Mouse (Mus musculus): ENCODE results near the gene Psmd2. TPM values are rescaled to one million over a fixed set of nuclear protein-coding genes. Genes with fewer than 3 reads are reported as not detected.

Psmd2 gene
- polyA plus RNA-seq, 1 experiment = 227 TPM

DNA sequence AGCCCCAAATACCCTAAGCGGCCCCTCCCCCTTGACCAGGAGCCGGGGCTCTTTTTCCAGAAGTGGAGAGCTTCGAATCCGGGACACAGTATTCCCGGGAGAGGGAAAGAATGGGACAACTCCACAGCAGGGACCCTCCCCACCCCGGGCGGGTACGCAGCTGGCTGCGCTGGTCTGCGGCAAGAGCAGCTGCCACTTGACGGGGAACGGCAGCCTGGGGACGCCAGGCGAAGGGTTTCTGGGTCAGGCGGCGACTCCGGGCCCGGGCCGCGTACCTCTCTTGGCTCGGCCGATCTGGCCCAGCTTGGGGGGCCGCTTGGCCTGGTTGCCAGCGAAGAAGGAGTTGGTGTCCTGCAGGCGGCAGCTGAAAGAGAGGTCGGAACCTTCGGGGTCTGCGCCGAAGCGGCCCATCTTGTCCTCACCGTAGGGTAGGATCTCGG lies 30.7 kb upstream of the Psmd2 start:
- no peaks in the 10 kb centered on the region; the same call in 1 of the 2 replicates for H3K4me1 ChIP-seq (ENCODE audit: control insufficient read depth, insufficient read depth, low read length)
- H3K27ac ChIP-seq (ENCODE audit: control insufficient read depth, insufficient read depth, low read depth, low read length, poor library complexity) = no peak overlapping the region
- 1% methylated on average over 32 of the region's 32 CpGs for WGBS
- TF ChIP-seq POLR2A (IDR thresholded peaks at IDR 0.05; ENCODE audit: borderline replicate concordance, control insufficient read depth, low read depth, low read length) = no peak
- TF ChIP-seq CTCF (IDR thresholded peaks at IDR 0.05; ENCODE audit: control insufficient read depth, insufficient read depth, low read length) = no peak
- H3K4me3 ChIP-seq (replicated peaks; ENCODE audit: control insufficient read depth, low read depth, low read length) = peak overlapping the region; percentile 47

DNA sequence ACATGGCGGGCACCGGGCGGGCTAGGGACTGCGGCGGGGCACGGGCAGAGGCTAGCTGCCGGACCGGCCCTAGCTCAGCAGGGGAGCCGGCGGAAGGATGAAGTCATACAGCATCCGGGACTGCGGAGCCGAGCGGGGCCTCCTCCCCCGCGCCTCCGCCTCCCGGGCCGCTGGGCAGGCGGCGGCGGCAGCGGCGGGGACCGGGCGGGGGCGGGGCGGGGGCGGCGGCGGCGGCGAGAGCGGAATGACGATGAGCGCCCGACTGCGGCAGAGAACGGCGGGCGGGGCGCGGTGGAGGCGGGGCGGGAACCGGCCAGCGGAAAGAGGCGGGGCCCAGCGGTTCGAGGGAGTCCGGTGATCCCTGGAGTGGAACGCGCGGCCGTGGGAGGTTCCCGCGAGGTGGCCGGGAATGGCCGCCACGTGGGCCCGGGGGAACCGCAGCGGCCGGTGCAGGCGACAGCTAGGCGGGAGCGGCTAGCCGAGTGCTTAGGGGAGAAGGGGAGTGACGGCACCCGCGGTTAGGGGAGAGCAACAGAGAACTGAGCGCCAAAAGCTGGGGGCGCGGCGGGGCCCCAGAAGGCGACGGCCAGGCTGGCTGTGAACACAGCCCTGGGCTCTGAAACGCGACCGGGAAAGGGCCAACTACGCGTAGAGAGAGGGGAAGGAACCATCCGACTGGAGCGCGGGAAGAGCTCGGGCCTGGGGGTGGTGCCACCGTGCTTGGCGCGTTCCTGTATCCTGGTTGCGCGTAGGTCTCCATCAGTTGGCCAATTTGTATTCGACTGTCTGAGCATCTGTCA lies 30.1 kb upstream of the Psmd2 start, which contains the start of gene Camk2n2:
Gene Camk2n2 (minus strand): TSS at position 97 of the 800 bp plus-strand sequence.
- peak within 1 kb of the TSS; percentile 65 for H3K4me3 ChIP-seq (replicated peaks; ENCODE audit: control insufficient read depth, low read depth, low read length)
- TF ChIP-seq POLR2A (IDR thresholded peaks at IDR 0.05; ENCODE audit: borderline replicate concordance, control insufficient read depth, low read depth, low read length) (no peak), CTCF (IDR thresholded peaks at IDR 0.05; ENCODE audit: control insufficient read depth, insufficient read depth, low read length) (no peak)
- no peaks in the 10 kb centered on the region; the same call in 1 of the 2 replicates for H3K4me1 ChIP-seq (ENCODE audit: control insufficient read depth, insufficient read depth, low read length)
- H3K27ac ChIP-seq (ENCODE audit: control insufficient read depth, insufficient read depth, low read depth, low read length, poor library complexity) = peak within 1 kb of the TSS; percentile 24; the same call in 1 of the 2 replicates
- under 1% methylated on average over 81 of the region's 92 CpGs for WGBS

DNA sequence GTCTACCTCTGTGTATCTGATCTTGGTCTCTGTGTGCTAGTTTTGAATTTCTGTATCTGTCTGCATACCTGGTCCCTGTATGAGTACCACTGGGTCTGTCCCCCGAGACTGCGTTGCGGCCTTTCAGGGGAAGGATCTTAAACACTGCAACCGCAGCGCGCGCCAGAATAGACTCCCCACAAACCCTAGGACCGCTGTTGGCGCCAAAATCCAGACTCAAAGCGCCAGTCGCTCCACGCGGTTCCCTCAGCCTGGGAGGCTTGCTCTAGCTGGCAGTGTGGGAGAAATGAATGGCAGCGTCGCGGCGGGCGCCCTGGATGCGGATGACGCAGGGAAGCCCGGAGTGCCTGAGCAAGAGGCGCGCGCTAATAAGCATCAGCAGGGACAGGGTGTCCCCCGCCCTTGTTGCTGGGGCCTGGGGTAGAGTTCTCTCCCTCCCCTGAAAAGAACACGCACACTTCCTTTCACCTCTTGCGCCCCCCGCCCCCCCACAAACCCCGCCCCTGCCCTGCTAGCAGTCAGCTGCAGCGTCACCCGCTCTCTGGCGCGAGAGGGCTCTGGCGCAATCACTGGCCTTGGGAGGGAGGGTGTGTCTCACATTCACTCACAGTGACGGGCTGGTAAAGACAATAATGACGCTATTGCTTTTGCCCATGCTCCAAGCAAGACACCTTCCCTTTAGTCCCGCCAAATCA lies 29.3 kb upstream of the Psmd2 start:
- no peaks in the 10 kb centered on the region; the same call in 1 of the 2 replicates for H3K4me1 ChIP-seq (ENCODE audit: control insufficient read depth, insufficient read depth, low read length)
- under 1% methylated on average over 37 of the region's 37 CpGs for WGBS
- no peak overlapping the region for H3K27ac ChIP-seq (ENCODE audit: control insufficient read depth, insufficient read depth, low read depth, low read length, poor library complexity)
- TF ChIP-seq POLR2A (IDR thresholded peaks at IDR 0.05; ENCODE audit: borderline replicate concordance, control insufficient read depth, low read depth, low read length) (peak; percentile 33; the same call in 1 of the 2 replicates), CTCF (IDR thresholded peaks at IDR 0.05; ENCODE audit: control insufficient read depth, insufficient read depth, low read length) (no peak)
- H3K4me3 ChIP-seq (replicated peaks; ENCODE audit: control insufficient read depth, low read depth, low read length) = peak overlapping the region; percentile 65

DNA sequence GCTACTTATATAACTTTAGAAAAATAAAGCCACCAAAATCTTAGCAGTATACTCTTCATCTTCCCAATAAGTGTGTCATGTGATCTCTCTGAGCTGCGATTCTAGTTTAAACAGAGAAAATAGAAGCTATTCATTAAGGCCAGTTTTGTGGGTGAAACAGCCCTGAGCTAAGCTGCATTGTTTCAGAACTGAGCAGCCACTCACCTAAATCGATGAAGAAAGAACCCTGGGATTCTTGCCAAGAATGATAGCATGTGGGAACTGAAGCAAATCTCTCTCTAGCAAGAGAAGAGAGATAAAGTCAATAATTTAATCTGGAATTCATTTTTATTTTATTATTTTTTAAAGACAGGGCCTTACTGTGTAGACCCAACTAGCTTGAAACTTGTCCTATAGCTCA lies 28.2 kb upstream of the Psmd2 start:
- WGBS = 49% methylated on average over 2 of the region's 2 CpGs
- H3K4me1 ChIP-seq (ENCODE audit: control insufficient read depth, insufficient read depth, low read length) = no peaks in the 10 kb centered on the region; the same call in 1 of the 2 replicates
- TF ChIP-seq CTCF (IDR thresholded peaks at IDR 0.05; ENCODE audit: control insufficient read depth, insufficient read depth, low read length) (no peak), POLR2A (IDR thresholded peaks at IDR 0.05; ENCODE audit: borderline replicate concordance, control insufficient read depth, low read depth, low read length) (no peak)
- no peak overlapping the region for H3K27ac ChIP-seq (ENCODE audit: control insufficient read depth, insufficient read depth, low read depth, low read length, poor library complexity)
- no peak overlapping the region for H3K4me3 ChIP-seq (replicated peaks; ENCODE audit: control insufficient read depth, low read depth, low read length)

DNA sequence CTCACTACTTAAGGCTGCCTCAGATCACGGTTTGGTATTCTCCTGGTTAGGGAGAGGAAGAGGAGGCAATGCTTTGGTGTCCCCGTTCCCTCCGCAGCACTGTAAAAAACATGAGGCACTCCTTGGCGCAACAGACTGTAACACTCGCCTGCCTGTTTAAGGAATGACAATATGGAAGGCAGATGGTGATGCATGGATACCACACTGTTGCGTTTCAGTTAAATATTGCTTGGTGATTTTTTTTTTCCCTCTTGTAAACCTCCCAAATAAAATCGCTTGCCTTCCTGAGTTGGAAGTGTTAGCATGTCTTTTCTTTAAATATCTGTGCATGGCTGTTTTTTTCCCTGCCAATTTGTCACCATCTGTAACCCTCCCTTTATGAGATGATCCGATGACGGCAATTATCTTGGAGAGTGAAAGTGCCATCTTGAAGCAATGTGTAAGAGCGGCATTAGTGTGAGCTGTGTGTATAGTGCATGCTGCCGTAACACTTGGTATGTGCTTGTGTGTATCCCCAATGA lies 22.5 kb upstream of the Psmd2 start:
- no peak overlapping the region for H3K27ac ChIP-seq (ENCODE audit: control insufficient read depth, insufficient read depth, low read depth, low read length, poor library complexity)
- TF ChIP-seq CTCF (IDR thresholded peaks at IDR 0.05; ENCODE audit: control insufficient read depth, insufficient read depth, low read length) = no peak
- no peak for TF ChIP-seq POLR2A (IDR thresholded peaks at IDR 0.05; ENCODE audit: borderline replicate concordance, control insufficient read depth, low read depth, low read length)
- H3K4me3 ChIP-seq (replicated peaks; ENCODE audit: control insufficient read depth, low read depth, low read length) = no peak overlapping the region
- H3K4me1 ChIP-seq (ENCODE audit: control insufficient read depth, insufficient read depth, low read length) = no peaks in the 10 kb centered on the region
- WGBS = 71% methylated on average over 11 of the region's 11 CpGs

DNA sequence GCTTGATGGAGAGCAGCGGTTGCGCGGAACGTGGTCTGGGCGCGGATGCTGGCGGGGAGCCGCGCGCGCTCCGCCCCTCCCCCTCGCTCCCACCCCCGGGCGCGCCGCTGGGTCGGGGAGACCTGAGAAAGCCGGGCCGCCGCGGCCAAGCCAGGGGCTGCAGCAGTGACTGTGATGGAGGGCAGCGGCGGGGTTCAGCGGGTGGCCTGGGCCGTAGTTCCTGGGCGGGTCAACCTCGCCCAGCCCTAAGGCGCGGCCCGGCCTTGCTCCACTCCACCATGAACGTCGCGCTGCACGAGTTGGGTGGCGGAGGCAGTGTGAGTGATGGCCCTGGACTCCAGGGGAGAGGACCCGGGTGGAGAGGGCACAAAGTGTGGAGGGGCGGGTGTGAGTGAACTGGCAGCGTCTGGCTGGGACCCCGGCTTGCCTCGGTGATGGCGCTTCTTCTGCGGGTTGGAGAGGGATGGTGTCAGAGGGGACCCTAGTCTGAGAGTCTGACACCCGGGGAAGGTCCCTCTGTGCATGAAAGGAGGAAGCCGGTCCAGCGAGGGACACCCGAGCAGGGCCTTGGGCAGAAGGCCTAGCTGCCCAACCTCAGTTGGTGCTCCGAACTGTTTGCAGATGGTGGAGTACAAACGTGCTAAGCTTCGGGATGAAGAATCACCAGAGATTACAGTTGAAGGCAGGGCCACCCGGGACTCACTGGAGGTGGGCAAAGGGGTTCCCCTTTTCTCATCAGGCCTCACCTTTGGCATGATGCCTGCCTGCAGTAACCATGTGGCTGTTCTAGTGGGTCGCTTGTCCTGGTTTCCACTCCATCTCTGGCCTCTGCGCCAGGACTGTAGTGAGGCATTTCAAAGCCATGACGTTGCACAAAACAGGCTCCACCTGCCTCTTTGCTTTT lies 21.5 kb upstream of the Psmd2 start, which contains the start of gene Ece2:
Gene Ece2 (plus strand): TSS at position 98 of the 904 bp plus-strand sequence.
- no peak; the same call in 1 of the 2 replicates for TF ChIP-seq POLR2A (IDR thresholded peaks at IDR 0.05; ENCODE audit: borderline replicate concordance, control insufficient read depth, low read depth, low read length)
- no peak for TF ChIP-seq CTCF (IDR thresholded peaks at IDR 0.05; ENCODE audit: control insufficient read depth, insufficient read depth, low read length)
- no peaks in the 10 kb centered on the region for H3K4me1 ChIP-seq (ENCODE audit: control insufficient read depth, insufficient read depth, low read length)
- 10% methylated on average over 54 of the region's 54 CpGs for WGBS

DNA sequence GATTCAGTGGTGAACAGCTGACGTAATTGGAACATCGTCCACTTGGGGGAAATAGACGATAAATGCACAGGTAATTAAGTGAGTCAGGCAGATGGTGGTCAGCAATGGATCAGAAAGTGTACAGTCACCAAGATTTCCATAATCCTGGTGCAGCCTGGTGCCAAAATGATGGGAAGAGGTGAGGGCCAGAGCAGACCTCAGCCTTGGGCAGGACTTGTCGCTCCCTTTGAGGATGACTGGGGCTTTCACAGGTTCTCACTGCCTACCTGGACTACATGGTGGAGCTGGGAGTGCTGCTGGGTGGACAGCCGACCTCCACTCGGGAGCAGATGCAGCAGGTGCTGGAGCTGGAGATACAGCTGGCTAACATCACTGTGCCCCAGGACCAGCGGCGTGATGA lies 14.0 kb upstream of the Psmd2 start:
- TF ChIP-seq CTCF (IDR thresholded peaks at IDR 0.05; ENCODE audit: control insufficient read depth, insufficient read depth, low read length) (no peak), POLR2A (IDR thresholded peaks at IDR 0.05; ENCODE audit: borderline replicate concordance, control insufficient read depth, low read depth, low read length) (no peak)
- Histone ChIP-seq H3K4me1 (ENCODE audit: control insufficient read depth, insufficient read depth, low read length) (no peaks in the 10 kb centered on the region), H3K27ac (ENCODE audit: control insufficient read depth, insufficient read depth, low read depth, low read length, poor library complexity) (no peak overlapping the region), H3K4me3 (replicated peaks; ENCODE audit: control insufficient read depth, low read depth, low read length) (no peak overlapping the region)
- 72% methylated on average over 8 of the region's 8 CpGs for WGBS

More for the DNA sequence above, 21.5 kb upstream of the Psmd2 start, which contains the start of gene Ece2:
- Histone ChIP-seq H3K27ac (ENCODE audit: control insufficient read depth, insufficient read depth, low read depth, low read length, poor library complexity) (no peak within 1 kb of the TSS), H3K4me3 (replicated peaks; ENCODE audit: control insufficient read depth, low read depth, low read length) (no peak within 1 kb of the TSS)
